In genomic region chr15:12420376-12420775, GRCm38 (mm10) we compare ENCODE assay signal across 17 mouse cellular contexts.
DNase-seq lines count a peak whose midpoint lies in the region; TF ChIP-seq lines count a peak whose summit lies in the region.
"Had no signal": no experiment of that assay in that cellular context is flagged by ENCODE, and none has a peak within 500 bp of the region (broad histone marks: within the 10 kb centered on the region; RNA-seq: fewer than 3 reads in every experiment).

No protein-coding gene starts in this region.

- peak; percentile 17 for DNase-seq in gastrocnemius, adult 18-20 months (ENCODE audit: low spot score)
- no peak for DNase-seq in gastrocnemius, postnatal 25 days
- DNase-seq in gastrocnemius, adult 2 months = peak; percentile 47
- no peak for DNase-seq in gastrocnemius, postnatal 36 days
- peak; percentile 68 for DNase-seq in heart, adult 11 months
- DNase-seq in heart, postnatal 36 days = no peak
- peak; percentile 68 for DNase-seq in skeletal muscle tissue, adult 2 months (ENCODE audit: low read depth, low spot score)
- no peak for DNase-seq in left cerebral cortex, postnatal 25 days (ENCODE audit: low spot score in 2 of 2)
- DNase-seq: adrenal gland, adult 2 months; adrenal gland, adult 8-10 months; adrenal gland, postnatal 10 days; adrenal gland, postnatal 14 days; adrenal gland, postnatal 25 days; adrenal gland, postnatal 36 days; B cell, adult 2 months; cerebellum, adult 11 months; cerebellum, adult 11-12 months had no signal

- peak overlapping the region; percentile 21; the same call in 1 of the 2 replicates for H3K4me3 ChIP-seq in gastrocnemius, adult 2 months

- H3K27ac ChIP-seq in gastrocnemius, adult 2 months = peak overlapping the region; percentile 50; the same call in 1 of the 2 replicates

- intact Hi-C loops in gastrocnemius, adult 2 months (cut with DNase I) = no loop called here
- intact Hi-C loops in gastrocnemius, postnatal 36 days (cut with DNase I) = loop anchor here (1.0 kb wide), 1 partner anchor 25 kb away; no protein-coding TSS in a partner anchor
- intact Hi-C loops in heart, postnatal 36 days (cut with DNase I) = no loop called here
- intact Hi-C loops in left cerebral cortex, postnatal 25 days (cut with DNase I) = no loop called here

- no peak for TF ChIP-seq CTCF in gastrocnemius, adult 2 months (IDR thresholded peaks at IDR 0.05)

Comparison
In these comparisons a context has a peak if more than half of its experiments do, and no peak if none do; other contexts are left out.
1. DNase-seq: peak in gastrocnemius, adult 18-20 months (single experiment), gastrocnemius, adult 2 months (single experiment), heart, adult 11 months (single experiment) and skeletal muscle tissue, adult 2 months (single experiment); none in gastrocnemius, postnatal 25 days (single experiment), gastrocnemius, postnatal 36 days (0 of 2), heart, postnatal 36 days (0 of 2) and left cerebral cortex, postnatal 25 days (0 of 2).